Mouse (Mus musculus) lung, embryonic 15.5 days (tissue): ENCODE measurements around the gene Ttc9b. TPM values are rescaled to one million over a fixed set of nuclear protein-coding genes. Genes with fewer than 3 reads are reported as not detected.

Experiments used
- ATAC-seq: fragments of 200-750 bp; cut with Nextera tagmentation; 2 replicates; pipeline ENCODE4 v1.8.0; 2017; ENCODE audit warnings: moderate number of reproducible peaks, borderline replicate concordance; ENCODE audit not compliant: low FRiP score, low TSS enrichment; ENCODE audit errors: extremely low read depth
- H3K27ac ChIP-seq: fragments of 300-500 bp; sonication (generic); 2 replicates; pipeline ENCODE4 v1.5.1; 2015; ENCODE audit warnings: moderate library complexity, mild to moderate bottlenecking, inconsistent platforms
- H3K27me3 ChIP-seq: fragments of 300-500 bp; sonication (generic); 2 replicates; pipeline ENCODE4 v1.6.1; 2015; ENCODE audit warnings: inconsistent platforms
- H3K36me3 ChIP-seq: fragments of 300-500 bp; sonication (generic); 2 replicates; pipeline ENCODE4 v1.6.1; 2015; ENCODE audit warnings: inconsistent platforms
- H3K4me1 ChIP-seq: fragments of 300-500 bp; sonication (generic); 2 replicates; pipeline ENCODE4 v1.6.1; 2015; ENCODE audit warnings: inconsistent platforms
- H3K4me2 ChIP-seq: fragments of 300-500 bp; sonication (generic); 2 replicates; pipeline ENCODE4 v1.6.1; 2015; ENCODE audit warnings: inconsistent platforms, mild to moderate bottlenecking, moderate library complexity
- H3K4me3 ChIP-seq: fragments of 300-500 bp; sonication (generic); 2 replicates; pipeline ENCODE4 v1.5.1; 2015; ENCODE audit warnings: mild to moderate bottlenecking, inconsistent platforms
- H3K9ac ChIP-seq: fragments of 300-500 bp; sonication (generic); 2 replicates; pipeline ENCODE4 v1.6.1; 2015; ENCODE audit warnings: inconsistent platforms
- H3K9me3 ChIP-seq: fragments of 300-500 bp; sonication (generic); 2 replicates; pipeline ENCODE4 v1.6.1; 2016; ENCODE audit warnings: inconsistent platforms
- WGBS: fragments of 180-500 bp; shearing (Covaris S2); methylation state at CpG from one replicate; pipeline ENCODE4 v1.1.7; 2015; 5-methylcytosine and 5-hydroxymethylcytosine counted together
- polyA plus RNA-seq: library from polyadenylated mRNA; unstranded; fragments of >200 nt; fragmentation: Nextera tagmentation; extraction: Ambion mirVana; gene quantifications from 2 replicates; pipeline ENCODE4 v1.2.1, GENCODE M21; 2015

Gene Ttc9b
- polyA plus RNA-seq, 1 experiment from 2014 or later, result 0.60 TPM

DNA sequence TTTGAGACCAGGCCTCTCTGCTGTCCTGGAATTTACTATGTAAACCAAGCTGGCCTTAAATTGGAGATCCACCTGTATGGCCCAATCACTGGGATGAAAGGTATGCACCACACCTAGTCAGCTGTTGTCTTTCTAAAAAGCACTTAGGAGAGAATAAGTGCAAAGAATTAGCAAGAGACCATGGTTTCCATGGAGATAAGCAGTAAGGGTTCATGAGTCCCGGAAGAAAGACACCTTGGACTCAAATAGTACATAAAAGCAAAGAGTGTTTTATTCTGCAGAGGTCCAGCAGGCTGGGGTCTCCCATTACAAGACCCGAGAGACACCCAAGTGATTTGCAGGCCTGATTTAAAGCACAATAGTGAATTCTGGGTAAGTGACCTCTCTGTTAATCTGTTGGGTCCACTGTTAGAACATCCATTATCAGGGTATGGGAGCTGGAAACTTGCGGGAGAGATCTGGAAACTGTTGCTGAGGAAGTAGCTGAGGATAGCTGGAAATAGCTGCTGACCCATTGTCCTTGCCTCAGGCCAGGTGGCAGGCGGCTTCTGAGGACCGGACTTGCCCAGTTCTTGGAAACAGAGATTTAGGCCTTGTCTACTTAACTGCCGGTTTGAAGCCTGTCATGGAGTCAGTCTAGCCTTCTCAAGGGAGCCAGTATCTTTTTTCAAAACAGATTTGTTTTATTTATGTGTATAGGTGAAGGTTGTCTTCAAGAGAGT is 6.3 kb upstream of the Ttc9b start:
- Histone ChIP-seq H3K4me3 (no peak overlapping the region), H3K4me1 (0 out of 2 replicates have a peak, but pooled peaks cover 6% of the 10 kb centered on the region), H3K36me3 (no peaks in the 10 kb centered on the region), H3K27ac (no peak overlapping the region), H3K9ac (no peak overlapping the region), H3K9me3 (no peaks in the 10 kb centered on the region), H3K4me2 (no peak overlapping the region), H3K27me3 (peaks cover 5% of the 10 kb centered on the region)
- 75% methylated on average over 6 of the region's 6 CpGs for WGBS
- no peak for ATAC-seq

DNA sequence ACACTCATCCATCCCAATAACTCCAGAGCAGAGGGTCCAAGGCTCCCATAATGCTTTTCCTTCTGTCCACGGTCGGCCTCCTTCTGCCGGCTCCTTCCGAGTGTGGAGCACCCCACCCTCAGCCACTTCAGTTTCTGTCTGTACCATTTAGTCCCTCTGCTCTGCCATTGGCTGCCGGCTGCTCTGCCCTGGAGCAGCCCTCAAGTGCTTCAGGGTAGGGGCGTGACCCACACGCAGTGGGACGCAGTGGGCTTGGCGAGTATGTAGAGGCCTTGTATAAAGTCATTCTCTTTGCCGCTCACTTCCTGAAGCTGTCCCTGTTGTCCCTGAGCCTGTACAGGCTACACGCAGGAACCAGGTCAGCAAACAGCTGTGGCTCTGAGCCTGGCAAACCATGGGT is 4.0 kb upstream of the Ttc9b start:
- Histone ChIP-seq H3K9ac (no peak overlapping the region), H3K4me1 (peaks cover 11% of the 10 kb centered on the region; the same call in 1 of the 2 replicates), H3K9me3 (no peaks in the 10 kb centered on the region), H3K36me3 (no peaks in the 10 kb centered on the region), H3K4me2 (no peak overlapping the region), H3K4me3 (no peak overlapping the region), H3K27me3 (peaks cover 27% of the 10 kb centered on the region), H3K27ac (no peak overlapping the region)
- no peak; the same call in 1 of the 2 replicates for ATAC-seq
- 71% methylated on average over 11 of the region's 11 CpGs for WGBS

DNA sequence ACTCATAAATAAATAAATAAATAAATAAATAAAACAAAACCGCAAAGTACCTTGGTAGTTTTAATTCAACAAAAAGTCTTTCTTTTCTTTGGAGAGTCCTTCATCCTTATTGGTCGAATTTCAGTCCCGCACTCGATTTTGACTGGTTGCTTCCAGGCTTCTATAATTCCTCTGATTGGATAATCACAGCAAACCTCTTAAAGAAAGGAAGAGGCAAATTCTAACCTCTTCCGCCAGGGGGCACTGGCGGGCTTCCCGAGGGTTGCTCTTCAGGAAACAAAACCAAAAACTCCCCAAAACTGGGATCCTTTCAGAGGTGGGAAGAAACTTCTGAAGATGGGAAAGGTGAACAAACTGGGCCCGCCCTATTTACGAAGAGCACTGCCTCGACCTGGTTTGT is 2.8 kb upstream of the Ttc9b start:
- peak overlapping the region; percentile 26 for H3K4me2 ChIP-seq
- no peak overlapping the region for H3K9ac ChIP-seq
- no peak for ATAC-seq
- WGBS, result 4% methylated on average over 10 of the region's 10 CpGs
- 0 out of 2 replicates have a peak overlapping the region, but pooled peaks have one; percentile 9 for H3K4me3 ChIP-seq
- H3K27ac ChIP-seq, result no peak overlapping the region
- H3K4me1 ChIP-seq, result peaks cover 11% of the 10 kb centered on the region; the same call in 1 of the 2 replicates
- no peaks in the 10 kb centered on the region for H3K9me3 ChIP-seq
- H3K36me3 ChIP-seq, result no peaks in the 10 kb centered on the region
- H3K27me3 ChIP-seq, result peaks cover 40% of the 10 kb centered on the region

DNA sequence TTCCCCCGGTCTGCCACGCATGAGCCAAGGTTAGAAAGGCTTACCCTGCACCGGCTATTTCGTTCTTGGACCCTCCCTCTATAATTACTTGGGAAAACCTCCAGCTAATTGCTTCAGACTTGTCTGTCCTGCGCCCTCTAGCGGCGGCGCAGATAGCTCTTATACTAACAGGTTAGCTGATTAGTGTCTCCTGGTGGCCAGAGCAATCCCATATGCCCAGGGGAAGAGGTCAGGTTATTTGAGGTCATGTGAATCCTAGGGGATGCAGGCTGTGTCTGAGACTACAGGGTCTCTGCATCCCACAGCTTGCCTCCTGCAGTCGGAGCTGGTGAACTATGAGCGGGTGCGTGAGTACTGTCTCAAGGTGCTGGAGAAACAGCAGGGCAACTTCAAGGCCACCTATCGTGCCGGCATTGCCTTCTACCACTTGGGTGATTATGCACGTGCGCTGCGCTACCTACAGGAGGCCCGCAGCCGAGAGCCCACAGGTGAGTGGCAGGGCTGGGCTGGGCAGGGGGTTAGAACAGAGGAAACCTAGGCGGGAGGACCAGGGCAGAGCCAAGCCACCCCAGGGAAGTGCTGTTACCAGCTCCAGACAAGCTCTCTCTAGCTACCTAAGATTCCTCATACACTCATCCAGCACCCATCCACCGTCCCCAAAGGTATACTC is 1.0 kb downstream of the Ttc9b start:
- Histone ChIP-seq H3K27ac (no peak overlapping the region), H3K4me2 (peak overlapping the region; percentile 50; the same call in 1 of the 2 replicates), H3K36me3 (no peaks in the 10 kb centered on the region), H3K9ac (no peak overlapping the region), H3K4me3 (no peak overlapping the region), H3K9me3 (no peaks in the 10 kb centered on the region), H3K27me3 (peaks cover 74% of the 10 kb centered on the region), H3K4me1 (peaks cover 11% of the 10 kb centered on the region; the same call in 1 of the 2 replicates)
- no peak for ATAC-seq
- 56% methylated on average over 20 of the region's 20 CpGs for WGBS

DNA sequence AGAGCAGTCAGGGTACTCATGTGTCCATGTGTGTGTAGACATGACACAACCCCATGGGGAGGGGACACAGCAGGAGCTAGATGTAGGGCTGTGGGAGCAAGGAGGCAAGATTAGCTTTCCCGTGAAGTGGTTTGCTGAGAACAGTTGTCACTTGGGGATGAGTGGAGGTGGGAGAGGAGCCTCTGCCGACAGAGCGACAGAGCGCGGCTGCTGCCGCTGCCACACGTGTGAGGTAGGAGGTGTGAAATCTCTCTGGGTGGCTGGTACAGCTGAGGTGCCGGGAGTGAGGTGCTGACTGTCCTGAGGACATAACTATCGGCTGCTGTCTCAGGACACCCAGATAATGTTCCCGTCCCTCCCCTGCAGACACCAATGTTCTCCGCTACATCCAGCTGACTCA is 1.8 kb downstream of the Ttc9b start:
- Histone ChIP-seq H3K27me3 (peaks cover 74% of the 10 kb centered on the region), H3K36me3 (no peaks in the 10 kb centered on the region), H3K4me1 (peaks cover 7% of the 10 kb centered on the region; the same call in 1 of the 2 replicates), H3K9ac (no peak overlapping the region), H3K9me3 (no peaks in the 10 kb centered on the region), H3K4me2 (no peak overlapping the region), H3K27ac (no peak overlapping the region), H3K4me3 (no peak overlapping the region)
- no peak for ATAC-seq
- 29% methylated on average over 11 of the region's 11 CpGs for WGBS

DNA sequence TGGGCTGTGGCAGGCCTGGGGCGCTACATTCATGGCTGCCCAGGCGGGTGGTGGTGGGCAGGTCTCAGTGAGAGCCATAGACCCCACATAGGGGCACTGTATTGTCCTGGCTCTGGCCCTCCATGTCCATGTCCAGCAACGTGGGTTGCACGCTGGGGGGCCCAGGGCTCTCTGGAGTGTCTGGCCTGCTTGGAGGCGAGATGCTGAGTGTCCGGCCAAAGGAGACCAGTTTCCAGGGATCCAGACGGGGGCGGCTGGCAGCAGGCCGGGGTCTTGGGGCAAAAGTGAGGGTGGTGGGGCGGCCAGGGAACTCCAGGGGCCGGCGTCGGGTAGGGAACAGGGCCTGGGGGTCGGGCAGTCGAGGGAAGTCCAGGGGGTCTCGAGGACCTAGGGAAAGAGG is 2.9 kb downstream of the Ttc9b start:
- WGBS, result 90% methylated on average over 16 of the region's 16 CpGs
- no peak for ATAC-seq
- peaks cover 74% of the 10 kb centered on the region for H3K27me3 ChIP-seq

DNA sequence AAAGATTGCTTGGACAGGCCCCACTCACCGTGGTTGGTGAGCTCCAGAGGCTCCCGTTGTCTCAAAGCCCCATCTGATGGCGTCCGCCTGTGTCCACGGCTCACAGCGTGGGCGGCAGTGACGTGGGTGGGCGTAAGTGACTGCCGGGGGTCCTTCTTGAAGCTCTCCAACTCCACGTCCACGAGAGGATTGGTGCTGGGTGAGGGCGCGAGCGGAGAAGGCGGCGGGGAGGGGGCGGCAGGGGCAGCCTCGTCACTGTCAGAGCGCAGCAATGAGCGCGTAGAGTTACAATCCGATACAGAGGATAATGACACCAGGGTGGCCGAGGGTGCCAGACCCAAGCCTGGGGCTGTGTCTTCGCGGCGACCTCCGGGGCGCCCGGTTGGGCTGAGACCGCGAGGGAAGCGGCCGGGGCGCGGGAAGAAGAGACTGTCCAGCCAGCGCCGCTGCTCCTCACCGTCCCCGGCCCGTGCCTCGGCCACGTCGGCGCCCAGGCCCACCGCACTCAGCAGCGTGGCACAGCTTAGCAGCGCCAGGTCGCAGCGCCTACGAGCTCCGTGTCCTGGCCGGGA is 4.2 kb downstream of the Ttc9b start:
- Histone ChIP-seq H3K27me3 (peaks cover 64% of the 10 kb centered on the region), H3K9ac (no peak overlapping the region)

More for the DNA sequence above, 2.9 kb downstream of the Ttc9b start:
- no peak overlapping the region for H3K4me3 ChIP-seq
- H3K9ac ChIP-seq, result no peak overlapping the region
- no peaks in the 10 kb centered on the region for H3K9me3 ChIP-seq
- H3K27ac ChIP-seq, result no peak overlapping the region
- peaks cover 5% of the 10 kb centered on the region; the same call in 1 of the 2 replicates for H3K4me1 ChIP-seq
- H3K36me3 ChIP-seq, result no peaks in the 10 kb centered on the region
- no peak overlapping the region for H3K4me2 ChIP-seq

DNA sequence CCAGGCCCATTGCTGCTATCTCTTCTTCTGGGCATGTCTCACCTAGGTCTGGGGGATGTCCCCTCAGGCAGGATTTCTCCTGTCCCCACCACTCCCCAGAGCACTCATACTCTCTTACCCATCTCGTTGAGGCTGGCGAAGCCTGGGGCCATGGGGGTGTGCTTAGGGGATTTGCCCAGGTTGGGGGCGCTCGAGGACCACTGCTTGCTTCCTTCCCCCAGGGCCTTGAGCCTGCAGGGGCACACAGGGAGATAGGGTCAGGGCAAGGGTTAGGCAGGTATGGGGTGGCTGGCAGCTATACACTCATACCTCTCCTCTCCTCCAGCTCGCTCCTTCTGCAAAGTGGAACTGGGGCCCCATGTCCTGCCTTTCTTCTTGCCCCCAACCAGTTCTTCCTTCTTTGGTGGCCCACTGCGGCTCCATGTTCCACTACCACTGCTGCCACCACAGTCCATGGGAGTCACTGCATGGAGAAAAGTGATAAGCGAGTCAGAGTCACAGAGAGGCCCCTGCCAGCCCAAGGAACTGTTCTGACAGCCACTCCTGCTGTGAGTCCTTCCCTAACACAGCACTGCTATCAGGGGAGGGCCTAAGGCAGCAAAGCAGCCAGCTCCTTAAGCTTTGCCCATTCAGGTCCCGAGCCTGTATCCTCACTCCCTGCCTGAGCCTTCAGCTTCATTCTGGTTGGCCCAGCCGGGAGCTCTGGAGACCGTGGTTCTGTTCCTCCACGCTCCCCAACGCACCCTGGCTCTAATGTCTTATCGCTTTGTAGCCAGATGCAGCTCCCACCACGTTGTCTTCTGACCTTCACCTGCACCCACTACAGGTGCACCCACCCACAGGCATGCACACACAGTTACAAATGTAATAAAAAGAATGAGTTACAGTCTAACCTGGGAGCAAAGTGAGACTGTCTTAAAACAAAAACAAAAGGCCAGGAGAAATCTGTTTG is 5.3 kb downstream of the Ttc9b start:
- no peak overlapping the region for H3K4me2 ChIP-seq
- H3K4me3 ChIP-seq, result no peak overlapping the region
- no peak overlapping the region for H3K27ac ChIP-seq
- peaks cover 3% of the 10 kb centered on the region; the same call in 1 of the 2 replicates for H3K4me1 ChIP-seq
- no peaks in the 10 kb centered on the region for H3K36me3 ChIP-seq
- no peak overlapping the region for H3K9ac ChIP-seq
- no peaks in the 10 kb centered on the region for H3K9me3 ChIP-seq
- H3K27me3 ChIP-seq, result peaks cover 54% of the 10 kb centered on the region
- 54% methylated on average over 13 of the region's 14 CpGs for WGBS
- no peak for ATAC-seq

More for the DNA sequence above, 4.2 kb downstream of the Ttc9b start:
- no peaks in the 10 kb centered on the region for H3K9me3 ChIP-seq
- H3K36me3 ChIP-seq, result no peaks in the 10 kb centered on the region
- 31% methylated on average over 53 of the region's 53 CpGs for WGBS
- no peak overlapping the region for H3K4me3 ChIP-seq
- H3K4me1 ChIP-seq, result peaks cover 5% of the 10 kb centered on the region; the same call in 1 of the 2 replicates
- no peak overlapping the region for H3K27ac ChIP-seq
- ATAC-seq, result no peak
- no peak overlapping the region for H3K4me2 ChIP-seq

DNA sequence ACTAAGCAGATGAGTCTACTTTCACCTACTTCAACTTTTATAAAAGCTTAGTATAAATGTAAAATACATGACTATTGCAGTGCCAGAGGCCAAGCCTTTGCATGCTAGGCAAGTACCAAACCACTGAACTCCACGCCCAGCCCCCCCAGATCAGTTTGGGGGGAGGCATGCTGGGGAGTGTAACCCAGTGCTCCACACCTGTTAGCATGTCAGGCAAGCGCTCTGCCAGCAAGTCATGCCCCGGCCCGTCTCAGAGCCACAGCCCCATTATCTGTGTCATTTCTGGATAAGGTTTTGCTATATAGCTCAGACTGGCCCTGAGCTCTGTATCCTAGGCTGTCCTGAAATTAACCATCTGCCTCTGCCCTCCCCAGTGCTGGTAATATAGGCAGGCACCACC is 8.3 kb downstream of the Ttc9b start:
- 83% methylated on average over 4 of the region's 4 CpGs for WGBS
- Histone ChIP-seq H3K4me2 (no peak overlapping the region), H3K9me3 (no peaks in the 10 kb centered on the region), H3K27ac (no peak overlapping the region), H3K4me3 (no peak overlapping the region), H3K4me1 (no peaks in the 10 kb centered on the region), H3K27me3 (peaks cover 24% of the 10 kb centered on the region), H3K9ac (no peak overlapping the region), H3K36me3 (no peaks in the 10 kb centered on the region)
- ATAC-seq, result no peak

DNA sequence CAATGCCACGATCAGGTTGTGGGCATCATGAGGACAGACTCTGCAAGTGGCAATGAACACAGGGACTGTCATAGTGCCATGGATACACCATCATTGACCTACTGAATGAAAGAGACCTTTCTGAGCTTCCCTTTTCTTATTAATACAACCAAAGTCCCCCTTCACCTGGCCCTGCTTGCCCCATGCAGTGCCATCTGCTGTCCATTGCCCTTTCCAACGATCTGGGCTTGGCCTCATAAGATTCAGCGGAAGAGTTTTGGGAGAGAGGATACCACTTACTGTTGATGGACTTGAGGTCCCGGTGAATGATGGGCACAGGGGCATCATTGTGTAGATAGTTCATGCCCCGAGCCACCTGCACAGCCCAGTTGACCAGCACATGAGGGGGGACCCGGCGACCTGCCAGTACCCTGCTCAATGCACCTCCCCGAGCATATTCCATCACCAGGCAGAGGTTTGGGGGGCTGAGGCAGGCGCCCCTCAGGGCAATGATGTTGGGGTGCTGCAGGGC is 19.4 kb downstream of the Ttc9b start:
- Histone ChIP-seq H3K9ac (peak overlapping the region; percentile 83), H3K27me3 (no peaks in the 10 kb centered on the region), H3K4me3 (peak overlapping the region; percentile 96), H3K4me2 (peak overlapping the region; percentile 98), H3K36me3 (peaks cover 9% of the 10 kb centered on the region), H3K27ac (no peak overlapping the region), H3K9me3 (no peaks in the 10 kb centered on the region), H3K4me1 (peaks cover 22% of the 10 kb centered on the region)
- 45% methylated on average over 9 of the region's 9 CpGs for WGBS
- no peak for ATAC-seq

DNA sequence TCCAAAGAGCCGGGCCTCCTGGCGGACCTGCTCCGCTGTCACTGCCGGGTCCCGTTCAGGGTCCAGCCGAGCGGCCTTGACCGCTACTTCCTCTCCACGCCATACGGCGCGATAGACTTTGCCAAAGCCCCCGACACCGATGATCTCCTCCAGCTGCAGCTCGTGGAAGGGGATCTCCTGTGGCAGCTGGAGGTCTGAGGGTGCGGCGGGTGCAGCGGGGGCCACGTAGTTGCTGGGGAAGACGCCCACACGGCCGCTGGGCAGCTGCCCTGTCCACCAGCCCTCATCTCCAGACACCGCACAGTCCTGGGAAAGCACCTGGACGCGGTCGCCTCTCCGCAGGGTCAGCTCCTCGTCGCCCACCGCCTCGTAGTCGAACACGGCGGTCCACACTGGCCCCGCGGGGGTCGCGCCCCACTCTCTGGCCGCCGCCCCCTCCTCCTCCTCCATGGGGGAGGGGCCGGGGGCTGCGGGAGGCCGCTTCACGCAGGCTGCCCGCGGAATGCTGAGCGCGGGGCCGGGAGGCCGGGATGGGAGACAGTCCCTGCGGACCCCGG is 19.9 kb downstream of the Ttc9b start:
- peak overlapping the region; percentile 96 for H3K4me3 ChIP-seq
- H3K36me3 ChIP-seq, result peaks cover 5% of the 10 kb centered on the region; the same call in 1 of the 2 replicates
- peak; percentile 48 for ATAC-seq
- H3K27me3 ChIP-seq, result no peaks in the 10 kb centered on the region
- H3K27ac ChIP-seq, result no peak overlapping the region
- no peaks in the 10 kb centered on the region for H3K9me3 ChIP-seq
- H3K9ac ChIP-seq, result peak overlapping the region; percentile 83
- H3K4me2 ChIP-seq, result peak overlapping the region; percentile 98
- H3K4me1 ChIP-seq, result peaks cover 22% of the 10 kb centered on the region
- WGBS, result under 1% methylated on average over 45 of the region's 52 CpGs
